Mouse (Mus musculus) thymus, postnatal 25 days (tissue): ENCODE measurements at regions not wholly inside any gene's neighbourhood (a gene's known extent, or its start where the extent isn't known, plus 50 kb on each side); places are given as distances from the start of the nearest gene placed in this dataset.

Source experiments
- DNase-seq: peaks from one replicate; pipeline ENCODE4 v3.0.0; 2022

GRCm38 (mm10) chr14:62132353-62132816 lies 160.0 kb upstream of the Rnaseh2b start:
- DNase-seq, result no peak

- DNase-seq, result no peak
Observed at GRCm38 (mm10) chr14:62137981-62138380, 154.4 kb upstream of the Rnaseh2b start.

- DNase-seq, result no peak
Observed at GRCm38 (mm10) chr14:62144385-62145030, 147.9 kb upstream of the Rnaseh2b start.

- DNase-seq, result no peak
Observed at GRCm38 (mm10) chr14:62157038-62157716, 135.2 kb upstream of the Rnaseh2b start.

- no peak for DNase-seq
Observed at GRCm38 (mm10) chr14:62159690-62160089, 132.7 kb upstream of the Rnaseh2b start.

- no peak for DNase-seq
Observed at GRCm38 (mm10) chr14:62163120-62163796, 129.1 kb upstream of the Rnaseh2b start.

- no peak for DNase-seq
Observed at GRCm38 (mm10) chr14:62164918-62165317, 127.5 kb upstream of the Rnaseh2b start.

- DNase-seq, result no peak
Observed at GRCm38 (mm10) chr14:62166006-62166405, 126.4 kb upstream of the Rnaseh2b start.

GRCm38 (mm10) chr14:62166596-62166995 lies 125.8 kb upstream of the Rnaseh2b start:
- no peak for DNase-seq

- no peak for DNase-seq
Observed at GRCm38 (mm10) chr14:62167090-62167489, 125.3 kb upstream of the Rnaseh2b start.

GRCm38 (mm10) chr14:62168711-62169110 lies 123.7 kb upstream of the Rnaseh2b start:
- no peak for DNase-seq

GRCm38 (mm10) chr14:62170385-62170784 lies 122.0 kb upstream of the Rnaseh2b start:
- DNase-seq, result no peak

GRCm38 (mm10) chr14:62171256-62172047 lies 120.9 kb upstream of the Rnaseh2b start:
- DNase-seq, result no peak

GRCm38 (mm10) chr14:62173835-62174530 lies 118.4 kb upstream of the Rnaseh2b start:
- DNase-seq, result no peak

- peak; percentile 15 for DNase-seq
Observed at GRCm38 (mm10) chr14:62175384-62176048, 116.9 kb upstream of the Rnaseh2b start.

- no peak for DNase-seq
Observed at GRCm38 (mm10) chr14:62177509-62177908, 114.9 kb upstream of the Rnaseh2b start.

- no peak for DNase-seq
Observed at GRCm38 (mm10) chr14:62187360-62187759, 105.0 kb upstream of the Rnaseh2b start.

GRCm38 (mm10) chr14:62188147-62188885 lies 104.1 kb upstream of the Rnaseh2b start:
- DNase-seq, result no peak

- no peak for DNase-seq
Observed at GRCm38 (mm10) chr14:62191624-62192023, 100.8 kb upstream of the Rnaseh2b start.

- no peak for DNase-seq
Observed at GRCm38 (mm10) chr14:62192814-62193213, 99.6 kb upstream of the Rnaseh2b start.

GRCm38 (mm10) chr14:62193371-62193770 lies 99.0 kb upstream of the Rnaseh2b start:
- peak; percentile 33 for DNase-seq
